Mouse (Mus musculus) liver, adult (tissue): ENCODE data around the gene Obscn.
A peak's percentile ranks its signal among the peaks of the same experiment; 100 is the strongest.

Source experiments
- GATA4 ChIP-seq: IDR thresholded peaks from 2 replicates; pipeline ENCODE4 v1.6.1; 2014; ENCODE audit warnings: mild to moderate bottlenecking, low read length; ENCODE audit not compliant: insufficient replicate concordance

Obscn gene

DNA sequence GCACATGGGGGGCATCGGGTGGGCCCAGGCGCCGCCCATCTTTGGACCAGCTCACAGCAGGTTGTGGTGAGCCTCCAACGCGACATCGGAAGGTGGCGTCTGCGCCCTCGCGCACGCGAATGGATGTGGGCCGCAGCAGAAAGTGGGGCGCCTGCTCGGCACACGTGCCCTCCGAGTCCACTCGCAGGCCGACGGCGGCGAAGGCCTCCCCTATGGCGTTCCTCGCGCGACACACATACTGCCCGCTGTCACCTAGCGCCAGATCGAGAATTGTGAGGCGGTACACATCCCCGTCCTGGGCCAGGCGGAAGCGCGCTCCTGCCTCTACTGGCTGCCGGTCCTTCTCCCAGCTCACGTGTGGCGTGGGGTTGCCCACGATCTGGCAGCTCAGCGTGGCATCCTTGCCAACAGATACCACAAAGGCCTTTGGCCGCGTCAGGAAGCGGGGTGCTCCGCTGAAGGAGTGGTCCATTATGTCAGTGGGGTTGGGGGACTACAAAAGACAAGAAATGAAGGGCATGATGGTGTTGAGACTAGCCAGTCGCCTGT lies at the start of gene Obscn:
TSS of gene Obscn (minus strand) at position 499 of the 549 bp plus-strand sequence.
- no peak for TF ChIP-seq GATA4

DNA sequence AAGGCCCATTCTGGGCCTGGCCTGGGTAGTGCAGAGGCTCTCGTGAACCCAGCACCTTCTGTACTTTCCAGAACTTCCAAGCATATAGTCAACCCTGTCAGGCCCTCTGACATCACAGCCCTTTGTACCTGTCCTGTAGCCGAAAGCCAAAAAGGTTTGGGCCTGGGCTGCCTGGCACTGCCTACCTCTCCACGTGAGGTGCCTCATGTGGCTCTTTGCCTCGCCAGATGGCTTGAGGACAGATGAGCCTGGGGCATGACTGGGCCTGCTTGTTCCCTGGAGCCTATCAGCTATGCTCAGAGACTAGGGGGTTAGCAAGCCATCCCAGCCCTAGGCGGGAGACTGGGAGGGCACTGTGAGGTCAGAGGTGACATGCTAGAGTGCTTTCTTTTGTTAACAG lies 49.3 kb upstream of the Obscn start:
- TF ChIP-seq GATA4, result no peak

DNA sequence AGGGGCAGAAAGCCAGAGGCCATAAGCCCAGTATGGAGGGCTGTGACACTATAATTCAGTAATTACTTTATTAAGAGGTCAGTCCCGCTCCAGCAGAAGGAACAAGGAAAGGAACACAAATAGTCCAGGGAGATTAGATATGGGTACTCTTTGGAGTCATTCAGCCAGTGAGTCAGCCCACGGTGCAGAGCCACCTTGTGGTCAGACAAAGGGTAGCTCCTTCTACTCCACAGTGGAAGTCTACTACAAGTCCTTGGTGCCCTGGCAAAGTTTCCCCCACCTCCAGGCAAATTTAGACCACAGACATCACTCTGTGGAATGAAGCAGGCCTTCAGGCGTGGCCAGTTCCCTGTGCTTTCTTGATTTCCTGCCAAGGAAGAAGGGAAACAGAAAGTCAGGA lies 47.6 kb upstream of the Obscn start:
- peak; percentile 88; the same call in 1 of the 2 replicates for TF ChIP-seq GATA4

DNA sequence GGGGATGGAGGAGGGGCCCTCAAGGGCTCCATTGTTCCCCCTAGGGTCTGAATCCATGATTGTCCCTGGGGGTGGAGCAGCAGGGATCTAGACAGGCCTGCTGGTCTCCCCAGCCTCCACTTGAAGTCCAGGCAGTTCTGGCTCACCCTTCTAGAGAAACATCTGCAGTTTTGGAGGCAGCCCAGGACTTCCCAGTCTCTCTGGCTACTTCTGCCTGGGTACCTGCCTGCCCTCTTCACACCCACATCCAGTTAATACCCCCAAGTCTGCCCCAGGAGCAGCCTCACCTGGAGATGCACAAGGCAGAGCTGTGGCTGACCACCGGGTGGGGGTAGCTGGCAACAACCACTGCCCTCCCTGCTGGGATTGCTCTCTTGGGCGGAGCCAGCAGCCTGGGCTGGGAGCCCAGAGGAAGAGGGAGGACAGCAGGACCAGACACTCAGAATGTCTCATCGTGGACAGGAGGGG lies 46.7 kb upstream of the Obscn start, which contains the start of gene Gjc2:
TSS of gene Gjc2 (minus strand) at position 350 of the 468 bp plus-strand sequence.
- no peak for TF ChIP-seq GATA4

DNA sequence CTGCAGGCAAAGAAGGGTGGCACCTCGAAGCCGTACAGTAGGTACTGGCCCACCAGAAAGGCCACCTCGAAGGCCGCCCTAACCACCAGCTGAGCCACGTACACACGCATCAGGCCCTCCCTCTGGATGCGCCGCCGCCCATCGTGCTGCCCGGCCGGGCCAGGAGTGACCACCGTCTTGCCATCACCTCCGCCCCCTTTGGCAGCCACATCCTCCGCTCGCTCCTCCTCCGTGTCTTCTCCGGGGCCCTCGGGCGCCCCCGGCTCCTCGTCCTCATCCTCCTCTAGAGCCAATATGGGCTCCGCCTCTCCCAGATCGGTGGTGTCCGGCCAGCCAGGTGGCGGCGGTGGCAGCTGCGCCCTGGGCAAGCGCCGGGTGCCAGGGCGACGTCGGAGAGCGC lies 40.7 kb upstream of the Obscn start:
- TF ChIP-seq GATA4, result no peak

DNA sequence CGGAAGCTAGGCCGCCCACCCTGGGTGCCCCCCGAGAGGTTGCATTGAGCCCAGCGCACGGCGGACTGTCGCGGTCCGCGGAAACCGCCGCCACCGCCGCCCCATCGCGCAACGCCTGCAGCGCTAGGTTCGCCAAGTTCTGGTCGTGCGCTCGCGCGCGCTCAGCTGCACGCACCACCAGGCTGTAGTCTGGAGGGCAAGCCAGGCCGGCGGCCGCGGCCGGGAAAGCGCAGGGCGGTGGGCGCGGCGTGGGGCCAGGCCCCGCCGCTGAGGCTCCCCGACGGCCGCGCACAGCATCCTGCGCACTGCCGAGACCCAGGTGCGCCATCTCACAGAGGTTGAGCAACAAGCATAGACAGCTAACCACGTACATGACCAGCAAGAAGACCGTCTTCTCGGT lies 40.3 kb upstream of the Obscn start:
- no peak for TF ChIP-seq GATA4

DNA sequence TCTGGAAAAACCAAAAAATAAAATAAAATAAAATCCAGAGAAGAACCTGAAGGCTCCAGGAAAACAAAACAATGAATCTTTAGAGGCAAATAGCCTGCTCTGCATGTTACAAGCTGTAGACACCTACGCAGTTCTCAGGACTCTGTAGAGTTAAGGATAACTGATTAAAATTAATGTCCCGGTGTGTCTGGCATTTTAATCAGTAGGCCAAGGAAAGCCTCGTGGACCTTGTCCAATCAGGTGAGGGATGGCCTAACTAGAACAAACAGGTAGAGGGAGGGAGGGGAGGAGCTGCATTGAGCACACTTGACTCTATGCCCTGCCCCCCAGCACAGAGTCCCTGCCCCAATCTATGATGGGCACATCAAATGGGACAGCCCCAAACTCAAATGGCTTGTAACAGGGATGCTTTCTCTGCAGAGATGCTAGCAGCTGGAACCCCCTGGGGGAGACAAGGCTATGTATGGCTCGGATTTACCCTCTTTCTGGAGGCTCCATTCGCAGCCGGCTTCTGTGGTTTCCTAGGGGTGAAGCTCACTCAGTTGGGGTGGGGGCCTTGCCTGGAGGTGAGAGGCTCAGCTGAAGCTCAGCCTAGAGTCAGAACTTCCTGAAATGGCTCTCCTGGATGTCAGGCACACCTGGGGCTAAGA lies 38.1 kb upstream of the Obscn start:
- TF ChIP-seq GATA4, result no peak

DNA sequence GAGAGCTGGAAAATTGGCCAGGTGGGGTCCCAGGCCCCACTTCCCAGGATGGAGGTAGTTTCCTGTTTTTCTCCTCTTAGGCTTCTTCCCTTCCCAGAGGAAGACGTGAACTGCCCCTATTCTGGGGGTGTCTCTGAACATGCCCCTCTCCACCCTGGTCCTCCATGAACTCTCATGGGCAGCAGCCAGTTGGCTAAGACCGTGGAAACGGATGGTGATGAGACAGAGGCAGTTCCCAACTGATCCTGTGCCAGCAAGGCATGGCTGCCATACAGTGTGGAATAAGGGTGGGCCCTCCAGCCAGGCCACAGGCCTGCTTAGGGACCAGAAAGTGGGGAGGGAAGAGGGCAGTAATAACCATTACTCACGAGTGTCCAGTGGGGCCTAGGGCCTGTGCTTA lies 34.3 kb upstream of the Obscn start:
- TF ChIP-seq GATA4, result no peak

DNA sequence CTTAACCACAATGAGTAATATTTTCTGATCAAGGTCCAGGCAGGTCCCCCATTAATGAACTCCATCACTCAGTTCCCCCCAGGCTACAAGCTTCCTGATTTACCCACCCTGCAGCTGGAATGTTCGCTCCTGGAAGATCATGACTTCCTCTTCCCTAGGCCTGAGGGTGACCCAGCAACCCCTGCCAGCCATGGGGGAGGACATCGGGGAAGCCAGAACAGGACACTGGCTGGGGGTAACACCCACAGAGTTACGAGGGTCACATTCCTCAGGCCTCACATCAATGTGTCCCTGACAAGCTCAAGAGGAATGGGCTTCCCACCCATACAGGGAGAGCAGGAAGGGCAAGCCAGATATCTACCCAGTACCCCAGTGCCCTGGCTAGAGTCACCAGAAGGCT lies 33.6 kb upstream of the Obscn start:
- TF ChIP-seq GATA4, result no peak

DNA sequence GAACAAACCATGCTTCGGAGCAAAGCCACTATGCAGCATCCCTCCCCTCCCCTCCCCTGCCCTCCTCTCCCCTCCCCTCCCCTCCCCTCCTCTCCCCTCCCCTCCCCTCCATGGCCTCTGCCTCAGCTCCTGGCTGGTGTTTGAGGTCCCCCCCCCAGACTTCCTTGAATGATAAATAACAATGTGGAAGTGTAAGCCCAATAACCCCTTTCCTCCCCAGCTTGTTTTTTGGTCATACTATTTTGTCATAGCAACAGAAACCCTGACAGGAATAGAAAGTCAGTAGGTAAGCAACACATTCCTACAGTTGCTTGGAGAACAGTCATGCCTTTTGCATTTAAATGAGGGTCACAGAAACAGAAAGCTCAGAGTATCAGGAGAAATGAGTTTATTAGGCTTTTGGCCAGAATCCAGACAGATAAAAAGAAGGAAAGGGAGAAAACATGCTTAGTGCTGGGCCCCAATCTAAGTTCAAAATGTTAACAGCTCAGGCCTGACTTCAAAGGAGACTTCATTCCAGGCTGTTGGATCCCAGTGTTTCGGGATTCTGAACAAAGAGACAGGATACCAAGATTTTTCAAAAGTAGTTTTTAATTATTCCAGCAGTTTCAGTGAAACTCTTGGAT lies 29.5 kb upstream of the Obscn start:
- peak; percentile 79 for TF ChIP-seq GATA4

DNA sequence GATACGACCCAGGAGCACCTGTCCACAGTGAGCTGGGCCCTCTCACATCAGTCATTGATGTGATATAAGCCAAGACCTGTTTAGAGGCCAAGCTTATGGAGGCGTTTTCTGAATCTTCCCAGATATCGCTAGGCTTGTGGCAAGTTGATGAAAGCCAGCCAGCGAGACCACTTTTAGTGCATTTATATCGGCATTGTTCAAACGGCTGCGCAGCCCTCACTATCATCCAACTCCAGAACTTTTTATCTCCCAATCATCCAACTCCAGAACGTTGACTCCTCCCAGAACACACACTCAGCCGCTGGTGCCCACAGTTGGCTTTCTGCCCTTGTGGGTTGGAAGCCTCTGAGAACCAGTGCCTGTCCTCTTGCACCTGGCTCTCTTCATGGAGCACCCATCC lies 28.2 kb upstream of the Obscn start:
- no peak for TF ChIP-seq GATA4

DNA sequence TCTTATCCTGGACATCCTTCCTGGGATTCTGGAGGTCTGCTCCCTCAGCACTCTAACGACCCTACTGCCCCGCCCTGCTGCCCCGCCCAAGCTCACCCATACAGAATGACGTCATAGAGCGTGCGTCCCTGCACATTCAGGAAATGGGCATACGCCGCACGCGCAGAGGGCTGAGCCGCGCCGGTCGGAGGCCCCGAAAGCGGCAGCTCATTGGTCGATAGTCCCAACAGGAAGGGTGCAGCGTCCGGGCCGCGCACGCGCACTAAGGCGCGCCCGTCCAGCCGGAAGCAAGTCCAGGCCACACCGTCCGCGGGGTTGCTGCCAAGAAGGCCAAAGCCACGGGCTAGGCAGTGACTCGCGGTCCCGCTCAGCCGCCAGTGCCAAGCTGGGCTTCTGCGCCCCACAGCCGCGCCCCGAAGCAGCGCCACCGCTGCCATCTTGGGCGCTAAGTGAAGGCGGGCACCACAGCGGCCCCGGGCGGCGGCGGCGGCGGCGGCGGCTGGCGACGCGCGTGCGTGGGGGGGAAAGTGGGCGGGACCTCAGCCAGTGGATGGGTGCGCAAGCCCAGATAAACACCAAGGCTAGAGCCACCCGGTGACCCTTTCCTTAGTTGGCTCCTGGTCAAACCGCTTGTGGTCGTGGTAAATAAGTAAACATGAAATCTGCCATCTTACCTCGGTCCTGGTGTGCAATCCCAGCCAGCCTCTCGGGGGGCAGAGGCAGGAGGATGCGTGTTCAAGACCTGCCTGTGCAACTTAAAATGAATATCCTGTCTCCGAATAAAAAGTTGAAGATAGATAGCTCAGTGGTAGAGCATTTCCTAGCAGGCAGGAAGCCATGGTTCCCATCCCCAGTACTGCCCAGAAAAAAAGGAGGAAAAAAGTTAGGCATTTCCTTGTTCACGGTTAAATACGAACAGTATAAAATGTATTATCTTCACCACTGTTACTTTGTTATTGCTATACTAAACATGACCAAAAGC lies 27.3 kb upstream of the Obscn start, which contains the start of gene Iba57:
TSS of gene Iba57 (minus strand) at position 485 of the 982 bp plus-strand sequence.
- TF ChIP-seq GATA4, result no peak; the same call in 1 of the 2 replicates

DNA sequence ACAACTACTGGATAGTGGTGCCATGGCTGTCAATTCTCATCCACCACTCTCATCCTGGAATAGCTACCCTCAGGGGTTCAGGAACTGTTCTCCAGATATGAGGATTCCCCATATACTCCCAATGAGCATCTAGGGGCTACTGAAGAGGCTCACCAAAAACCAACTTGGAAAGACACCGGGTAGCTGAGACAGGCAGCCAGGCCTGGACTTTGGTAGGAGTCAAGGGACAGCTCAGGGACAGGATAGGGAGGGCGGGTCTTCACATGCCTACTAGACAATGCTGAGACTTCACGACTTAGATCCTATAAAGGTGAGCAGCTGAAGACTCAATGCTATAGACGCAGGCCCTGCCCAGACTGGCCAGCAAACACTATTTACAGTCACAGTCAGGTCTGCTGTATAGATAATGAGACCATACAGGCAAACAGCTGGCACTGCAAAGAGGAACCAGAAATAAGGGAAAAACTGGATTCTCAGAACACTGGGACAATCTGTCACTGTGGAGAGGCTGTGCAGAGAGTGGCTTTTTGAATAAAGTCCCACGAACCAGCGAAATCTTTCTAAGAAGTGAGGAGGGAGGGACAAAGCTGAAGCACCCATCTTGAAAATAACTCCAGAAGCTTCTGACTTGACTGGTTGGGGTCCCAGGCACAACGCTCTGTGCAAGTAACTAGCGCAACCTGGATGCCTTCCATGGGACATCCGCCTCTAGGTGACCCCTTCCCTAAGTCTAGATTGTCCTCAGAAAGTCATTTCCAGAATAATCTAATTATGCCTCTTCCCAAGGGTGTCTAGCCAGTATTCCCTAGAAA lies 26.4 kb upstream of the Obscn start:
- TF ChIP-seq GATA4, result peak; percentile 72; the same call in 1 of the 2 replicates

DNA sequence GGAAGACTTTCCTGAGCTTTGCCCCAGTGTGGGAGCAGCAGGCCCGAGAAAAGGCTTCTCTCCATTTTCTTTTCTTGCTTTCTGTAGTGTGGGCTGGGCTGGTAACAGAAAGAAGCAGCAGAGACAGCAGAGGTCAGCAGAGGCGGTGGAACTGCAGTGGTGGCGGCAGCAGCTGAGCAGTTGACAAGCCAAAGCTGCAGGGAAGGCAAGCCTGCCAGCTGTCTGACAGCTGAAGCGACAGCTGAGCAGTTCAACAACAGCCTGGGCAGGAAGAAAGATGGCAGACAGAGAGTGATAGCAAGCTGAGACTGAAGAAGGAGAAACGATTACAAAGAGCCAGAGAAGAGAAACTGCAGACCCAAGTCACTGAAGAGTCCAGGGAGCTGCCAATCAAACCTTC lies 25.2 kb upstream of the Obscn start:
- no peak for TF ChIP-seq GATA4

DNA sequence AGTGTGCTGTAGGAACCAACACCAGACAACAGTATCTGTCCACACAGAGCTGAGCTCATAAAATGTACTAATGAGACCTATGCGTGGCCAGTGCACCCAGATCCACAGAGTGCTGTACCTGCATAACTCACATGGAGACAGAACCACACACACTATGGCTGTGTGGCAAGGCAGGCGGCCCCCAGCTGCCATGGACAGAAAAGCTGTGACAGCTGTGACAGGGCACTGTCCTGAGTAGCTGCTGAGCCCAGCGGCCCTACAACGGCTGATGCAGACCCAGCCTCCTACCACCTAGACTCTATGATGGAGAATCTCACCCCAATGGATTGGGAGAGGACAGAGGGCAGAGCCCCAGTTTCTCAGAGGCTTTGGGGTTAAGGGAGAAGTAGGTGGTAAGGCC lies 23.4 kb upstream of the Obscn start:
- TF ChIP-seq GATA4, result no peak

DNA sequence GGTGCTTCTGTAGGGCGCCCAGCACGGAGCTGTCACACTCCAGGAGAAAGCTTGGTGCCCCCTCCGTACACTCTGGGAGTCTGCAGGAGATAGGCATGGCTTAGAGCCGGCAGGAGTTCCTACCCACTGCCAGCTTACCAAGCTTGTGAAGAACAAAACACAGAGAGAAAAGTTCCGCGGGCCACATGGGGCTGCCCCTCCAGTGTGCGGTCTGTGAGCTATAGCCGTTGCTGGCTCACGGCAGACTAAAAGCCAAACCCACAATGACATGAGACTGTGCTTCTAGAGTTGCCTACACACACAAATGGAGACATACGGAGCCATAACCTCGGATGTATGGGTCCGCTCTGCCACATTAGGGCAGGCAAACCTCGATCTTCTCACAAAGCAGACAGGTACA lies 22.9 kb upstream of the Obscn start:
- TF ChIP-seq GATA4, result no peak
